Mouse (Mus musculus): ENCODE results near the gene Itgb1bp1.

Itgb1bp1 gene

GRCm38 (mm10) chr12:21200613-21201012, 85.5 kb downstream of the Itgb1bp1 start:
- no peak for DNase-seq (ENCODE audit: low spot score)

GRCm38 (mm10) chr12:21196420-21196819, 89.7 kb downstream of the Itgb1bp1 start:
- no peak for DNase-seq (ENCODE audit: low spot score)

GRCm38 (mm10) chr12:21195497-21195896, 90.6 kb downstream of the Itgb1bp1 start:
- DNase-seq (ENCODE audit: low spot score), result no peak

GRCm38 (mm10) chr12:21191546-21191945, 94.5 kb downstream of the Itgb1bp1 start:
- no peak for DNase-seq (ENCODE audit: low spot score)
